Mouse (Mus musculus) CD8-positive naive resting alpha-beta T cell, adult 57 days (primary cell): Measurements from ENCODE around the gene Il21r. TPM values are rescaled to one million over a fixed set of nuclear protein-coding genes. Genes with fewer than 3 reads are reported as not detected.

Source experiments
- total RNA-seq: library from RNA; stranded (reverse); gene quantifications from one replicate; pipeline ENCODE4 v1.2.4, GENCODE M21; 2023

Gene Il21r
- total RNA-seq: 195 TPM

GRCm38 (mm10) chr7:125603185-125603631 lies at the start of gene Il21r:
Il21r (plus strand) TSS chr7:125603429.

Other genes starting within 250 kb of the Il21r start
- 4.7 TPM for gene Kdm8, start 158.8 kb upstream of the Il21r start, total RNA-seq
- gene Nsmce1, start 111.8 kb upstream of the Il21r start, total RNA-seq: 49.5 TPM
- gene Il4ra, start 51.3 kb upstream of the Il21r start, total RNA-seq: 250 TPM
- gene Gtf3c1, start 104.4 kb downstream of the Il21r start, total RNA-seq: 62.3 TPM
- gene D430042O09Rik, start 104.5 kb downstream of the Il21r start, total RNA-seq: 21.5 TPM